Mouse (Mus musculus) limb, embryonic 14.5 days (tissue): ENCODE results near the gene Tagln2. TPM values are rescaled to one million over a fixed set of nuclear protein-coding genes. Genes with fewer than 3 reads are reported as not detected.

ENCODE experiments used
- ATAC-seq: fragments of 200-750 bp; cut with Nextera tagmentation; 2 replicates; pipeline ENCODE4 v1.8.0; 2017; ENCODE audit warnings: low read depth, moderate number of reproducible peaks, moderate TSS enrichment; ENCODE audit not compliant: low FRiP score
- DNase-seq: peaks from one replicate; pipeline ENCODE4 v3.0.0-alpha.2; 2015; ENCODE audit warnings: low spot score
- H3K27ac ChIP-seq: fragments of 300-500 bp; sonication (generic); replicated peaks from 2 replicates; pipeline ENCODE4 v1.5.1; 2014; ENCODE audit warnings: low read depth, mild to moderate bottlenecking, low read length, moderate library complexity, mixed read lengths
- H3K27me3 ChIP-seq: fragments of 300-500 bp; sonication (generic); 2 replicates; pipeline ENCODE4 v1.6.1; 2014; ENCODE audit warnings: low read length, mixed read lengths; ENCODE audit not compliant: control insufficient read depth, insufficient read depth
- H3K36me3 ChIP-seq: fragments of 300-500 bp; sonication (generic); 2 replicates; pipeline ENCODE4 v1.6.1; 2014; ENCODE audit warnings: mild to moderate bottlenecking, low read length, moderate library complexity, mixed read lengths; ENCODE audit not compliant: control insufficient read depth, insufficient read depth
- H3K4me1 ChIP-seq: fragments of 300-500 bp; sonication (generic); 2 replicates; pipeline ENCODE4 v1.6.1; 2014; ENCODE audit warnings: antibody characterized with exemption, low read length, mixed read lengths; ENCODE audit not compliant: control insufficient read depth, insufficient read depth
- H3K4me2 ChIP-seq: fragments of 300-500 bp; sonication (generic); replicated peaks from 2 replicates; pipeline ENCODE4 v1.6.1; 2014; ENCODE audit warnings: low read depth, mild to moderate bottlenecking, low read length, moderate library complexity; ENCODE audit not compliant: severe bottlenecking
- H3K4me3 ChIP-seq: fragments of 300-500 bp; sonication (generic); replicated peaks from 2 replicates; pipeline ENCODE4 v1.5.1; 2014; ENCODE audit warnings: low read length
- H3K9ac ChIP-seq: fragments of 300-500 bp; sonication (generic); 2 replicates; pipeline ENCODE4 v1.6.1; 2014; ENCODE audit warnings: mild to moderate bottlenecking, low read depth, low read length, moderate library complexity; ENCODE audit not compliant: severe bottlenecking
- H3K9me3 ChIP-seq: fragments of 300-500 bp; sonication (generic); 2 replicates; pipeline ENCODE4 v1.6.1; 2016; ENCODE audit warnings: low read length; ENCODE audit not compliant: control insufficient read depth
- POLR2A ChIP-seq: fragments of 200-500 bp; IDR thresholded peaks from 2 replicates; pipeline ENCODE4 v1.8.0; 2012; ENCODE audit warnings: inconsistent platforms, mild to moderate bottlenecking, moderate library complexity, borderline replicate concordance; ENCODE audit not compliant: insufficient read depth, insufficient read length; ENCODE audit errors: extremely low read depth
- WGBS: fragments of 180-500 bp; shearing (Covaris S2); extraction: QIAGEN DNeasy Blood & Tissue Kit; methylation state at CpG from one replicate; pipeline ENCODE4 v1.1.7; 2014; 5-methylcytosine and 5-hydroxymethylcytosine counted together
- polyA plus RNA-seq, 2 experiments: library from polyadenylated mRNA; depleted of rRNA in 1 of 2; stranded (reverse) in 1 of 2; unstranded in 1 of 2; fragments of >200 nt; fragmentation: Nextera tagmentation in 1 of 2; extraction: Ambion mirVana in 1 of 2; gene quantifications; 2 replicates each; pipeline versions ENCODE4 v1.2.1 to v1.2.3; 2012 to 2014

The Tagln2 gene
- polyA plus RNA-seq, 2 experiments, result 134 to 155 TPM

- no peak for TF ChIP-seq POLR2A
- Histone ChIP-seq H3K4me3 (no peak overlapping the region), H3K9me3 (no peaks in the 10 kb centered on the region), H3K4me1 (0 out of 2 replicates have a peak, but pooled peaks cover 13% of the 10 kb centered on the region), H3K4me2 (no peak overlapping the region), H3K27me3 (no peaks in the 10 kb centered on the region), H3K27ac (no peak overlapping the region), H3K9ac (no peak overlapping the region), H3K36me3 (no peaks in the 10 kb centered on the region)
- WGBS, result 84% methylated on average over 7 of the region's 7 CpGs
- no peak for ATAC-seq
- DNase-seq, result no peak
Observed at GRCm38 (mm10) chr1:172514551-172515268, 14.9 kb downstream of the Tagln2 start.

DNA sequence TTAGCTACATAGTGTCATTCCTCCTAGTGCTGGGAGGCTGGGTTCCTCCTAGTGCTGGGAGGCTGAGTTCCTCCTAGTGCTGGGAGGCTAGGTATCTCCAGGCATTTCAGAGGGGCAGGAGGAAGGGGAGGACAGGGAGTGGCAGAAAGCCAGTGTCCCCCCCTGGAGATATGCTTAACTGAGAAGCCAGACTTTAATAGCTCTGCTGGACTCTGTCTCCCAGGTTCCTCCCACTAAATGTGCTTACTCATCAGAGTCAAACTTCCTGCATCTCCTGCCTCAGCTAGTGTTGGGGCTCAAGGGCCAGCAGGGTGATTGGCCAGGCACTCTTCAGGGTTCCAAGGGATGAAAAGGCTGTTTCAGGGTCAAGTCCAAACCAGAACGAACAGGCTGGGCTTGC lies 15.5 kb downstream of the Tagln2 start:
- DNase-seq, result no peak
- no peak overlapping the region for H3K4me3 ChIP-seq
- no peak for TF ChIP-seq POLR2A
- no peak overlapping the region for H3K27ac ChIP-seq
- ATAC-seq, result no peak; the same call in 1 of the 2 replicates
- H3K27me3 ChIP-seq, result no peaks in the 10 kb centered on the region
- no peak overlapping the region for H3K9ac ChIP-seq
- H3K9me3 ChIP-seq, result no peaks in the 10 kb centered on the region
- WGBS, result 75% methylated on average over 1 of the region's 1 CpGs
- no peaks in the 10 kb centered on the region for H3K36me3 ChIP-seq
- peaks cover 16% of the 10 kb centered on the region for H3K4me1 ChIP-seq
- H3K4me2 ChIP-seq, result no peak overlapping the region

GRCm38 (mm10) chr1:172518013-172518412 lies 18.2 kb downstream of the Tagln2 start:
- no peak overlapping the region for H3K4me3 ChIP-seq
- WGBS, result 75% methylated on average over 4 of the region's 4 CpGs
- no peak for ATAC-seq

DNA sequence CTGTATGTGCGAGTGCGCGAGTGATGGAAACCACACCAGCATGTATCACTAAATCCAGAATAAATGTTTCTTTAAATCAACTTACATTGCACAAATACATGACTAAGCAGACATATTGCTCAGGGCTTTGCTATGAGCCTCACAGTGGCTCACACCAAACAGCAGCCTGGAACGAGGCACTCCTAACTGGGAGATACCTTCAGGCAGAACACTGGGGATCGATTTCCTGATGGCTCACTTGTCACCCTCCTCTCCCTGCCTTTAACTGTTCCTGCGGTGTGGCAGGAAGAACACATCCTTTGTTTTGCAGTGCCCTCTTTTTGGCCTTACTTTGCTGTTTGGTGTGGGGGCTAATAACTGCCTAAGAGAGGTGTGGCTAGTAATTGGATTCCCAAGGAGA lies 19.8 kb downstream of the Tagln2 start:
- Histone ChIP-seq H3K4me1 (peaks cover 9% of the 10 kb centered on the region), H3K36me3 (no peaks in the 10 kb centered on the region), H3K9me3 (no peaks in the 10 kb centered on the region), H3K4me2 (no peak overlapping the region), H3K4me3 (no peak overlapping the region), H3K27me3 (no peaks in the 10 kb centered on the region), H3K27ac (no peak overlapping the region), H3K9ac (no peak overlapping the region)
- ATAC-seq (no peak), DNase-seq (no peak)
- WGBS, result 63% methylated on average over 6 of the region's 6 CpGs
- TF ChIP-seq POLR2A, result no peak

More at GRCm38 (mm10) chr1:172518013-172518412, 18.2 kb downstream of the Tagln2 start:
- H3K27ac ChIP-seq, result no peak overlapping the region
- peaks cover 15% of the 10 kb centered on the region for H3K4me1 ChIP-seq
- TF ChIP-seq POLR2A, result no peak
- no peak overlapping the region for H3K4me2 ChIP-seq
- no peaks in the 10 kb centered on the region for H3K36me3 ChIP-seq
- H3K9me3 ChIP-seq, result no peaks in the 10 kb centered on the region
- no peak overlapping the region for H3K9ac ChIP-seq
- H3K27me3 ChIP-seq, result no peaks in the 10 kb centered on the region
- no peak for DNase-seq

- Histone ChIP-seq H3K27ac (no peak within 1 kb of the TSS), H3K4me3 (peak within 1 kb of the TSS; percentile 26), H3K9me3 (no peaks in the 10 kb centered on the region), H3K4me1 (peaks cover 17% of the 10 kb centered on the region), H3K36me3 (no peaks in the 10 kb centered on the region), H3K27me3 (no peaks in the 10 kb centered on the region), H3K9ac (peak within 1 kb of the TSS; percentile 17; the same call in 1 of the 2 replicates), H3K4me2 (peak within 1 kb of the TSS; percentile 48)
- DNase-seq (peak; percentile 94), ATAC-seq (peak; percentile 91)
- 7% methylated on average over 28 of the region's 28 CpGs for WGBS
- TF ChIP-seq POLR2A, result no peak
Observed at GRCm38 (mm10) chr1:172520576-172521440, 21.0 kb downstream of the Tagln2 start, which contains the start of gene Cfap45. Cfap45 (plus strand) TSS chr1:172520801.
